Mouse (Mus musculus) adrenal gland, postnatal 14 days (tissue): ENCODE results near the gene Il11ra1. TPM values are rescaled to one million over a fixed set of nuclear protein-coding genes. Genes with fewer than 3 reads are reported as not detected.
A peak's percentile ranks its signal among the peaks of the same experiment; 100 is the strongest.
"Not testable (repeated sequence)": the region's sequence is repeated elsewhere in the genome, so short reads cannot be mapped to it uniquely, and the experiment has no call there.

ENCODE experiments used
- DNase-seq: peaks from one replicate; pipeline ENCODE4 v3.0.0; 2021; ENCODE audit warnings: mixed read lengths
- total RNA-seq: library from RNA; stranded (reverse); gene quantifications from 2 replicates; pipeline ENCODE4 v1.2.3, GENCODE M21; 2021

The Il11ra1 gene
- total RNA-seq, 1 experiment from 2014 or later: 60.2 TPM

DNA sequence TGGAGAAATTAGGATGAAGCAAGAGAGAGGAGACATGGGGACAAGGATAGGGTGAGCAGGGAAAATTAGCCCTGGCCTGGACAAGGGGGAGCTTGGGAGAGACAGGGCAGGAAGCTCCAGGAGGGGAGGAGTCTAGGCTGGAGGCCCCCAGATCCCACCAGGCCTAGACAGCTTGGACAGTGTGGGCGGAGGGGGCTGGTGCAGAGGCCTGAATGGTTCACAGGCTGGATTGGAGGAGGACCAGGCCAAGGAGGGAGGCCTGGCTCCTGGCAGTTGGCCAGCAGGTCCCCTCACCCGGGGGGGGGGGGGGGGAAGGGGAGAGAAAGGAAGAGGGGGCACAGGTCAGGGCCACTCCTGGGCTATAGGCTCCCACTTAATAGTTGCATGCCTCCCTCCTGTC lies 20.5 kb upstream of the Il11ra1 start:
- no peak for DNase-seq

GRCm38 (mm10) chr4:41681176-41681575 lies 18.6 kb upstream of the Il11ra1 start:
- DNase-seq: no peak

GRCm38 (mm10) chr4:41681947-41682346 lies 17.8 kb upstream of the Il11ra1 start:
- DNase-seq: no peak

GRCm38 (mm10) chr4:41682789-41683188 lies 17.0 kb upstream of the Il11ra1 start:
- no peak for DNase-seq

GRCm38 (mm10) chr4:41683303-41683702 lies 16.5 kb upstream of the Il11ra1 start:
- DNase-seq: not testable (repeated sequence)

DNA sequence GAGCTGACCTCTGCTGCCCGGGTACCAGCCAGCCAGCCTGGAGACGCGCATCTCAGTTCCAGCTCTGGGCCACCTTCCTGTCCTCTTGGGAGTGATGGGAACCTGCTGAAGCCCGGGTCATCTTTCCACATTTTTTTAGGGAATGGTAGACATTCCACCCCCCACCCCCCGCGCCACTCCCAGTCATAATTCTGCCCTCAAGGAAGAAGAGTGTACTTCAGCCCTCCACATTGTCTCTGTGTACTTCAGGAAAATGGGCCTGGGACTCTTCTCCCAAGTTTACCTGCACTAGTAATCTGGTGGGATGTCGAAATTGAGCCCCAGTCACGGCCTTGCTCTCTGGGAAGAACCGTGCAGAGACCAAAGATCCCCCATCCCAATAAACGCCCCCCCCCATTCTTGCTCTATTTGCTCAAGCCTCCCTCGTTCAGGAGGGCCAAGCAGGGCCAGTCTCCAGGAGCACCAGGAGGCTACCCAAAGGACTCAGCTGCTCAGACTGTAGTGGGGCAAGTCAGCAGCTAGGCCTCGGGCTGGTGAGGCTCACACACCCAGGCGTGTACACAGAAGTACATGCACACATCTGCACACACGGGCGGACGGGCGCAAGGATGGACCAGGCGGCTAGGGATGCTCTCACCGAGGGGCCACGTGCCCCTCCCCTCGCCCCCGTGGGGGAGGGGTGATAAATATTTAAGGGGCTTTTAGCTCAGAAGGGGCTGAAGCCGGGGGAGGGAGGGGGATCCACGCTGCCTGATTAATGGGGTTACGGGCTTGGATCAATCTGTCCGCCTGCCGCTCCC lies 15.5 kb upstream of the Il11ra1 start:
- DNase-seq: not testable (repeated sequence)

GRCm38 (mm10) chr4:41684931-41685453 lies 14.8 kb upstream of the Il11ra1 start:
- not testable (repeated sequence) for DNase-seq

DNA sequence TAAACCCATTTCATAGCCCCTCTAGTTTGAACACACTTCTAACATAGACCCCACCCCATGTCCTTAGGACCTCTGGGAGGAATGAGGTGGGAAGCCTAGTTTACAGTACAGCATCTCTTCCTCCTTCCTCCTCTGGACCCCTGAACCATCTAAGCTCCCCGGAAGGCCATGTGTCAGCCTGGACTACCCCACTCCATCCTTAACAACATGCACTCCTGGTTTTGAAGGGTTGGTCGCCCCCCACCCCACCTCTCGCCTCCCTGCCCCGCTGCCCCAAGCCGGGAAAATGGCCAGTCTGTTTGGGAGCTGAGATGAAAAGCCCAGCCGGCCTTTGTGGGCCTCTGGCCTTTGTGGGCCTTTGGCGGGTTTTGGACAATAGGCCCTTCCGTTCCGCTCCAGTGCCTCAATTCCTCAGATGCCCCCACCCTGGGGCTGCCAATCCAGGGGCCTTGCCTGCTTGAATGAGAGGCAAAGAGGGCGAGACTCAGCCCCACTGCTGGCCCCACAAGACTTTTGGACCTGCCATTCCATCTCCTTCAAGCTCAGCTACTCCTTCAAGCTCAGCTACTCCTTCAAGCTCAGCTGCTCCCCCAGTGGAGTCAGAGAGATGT lies 13.8 kb upstream of the Il11ra1 start:
- DNase-seq: not testable (repeated sequence)

DNA sequence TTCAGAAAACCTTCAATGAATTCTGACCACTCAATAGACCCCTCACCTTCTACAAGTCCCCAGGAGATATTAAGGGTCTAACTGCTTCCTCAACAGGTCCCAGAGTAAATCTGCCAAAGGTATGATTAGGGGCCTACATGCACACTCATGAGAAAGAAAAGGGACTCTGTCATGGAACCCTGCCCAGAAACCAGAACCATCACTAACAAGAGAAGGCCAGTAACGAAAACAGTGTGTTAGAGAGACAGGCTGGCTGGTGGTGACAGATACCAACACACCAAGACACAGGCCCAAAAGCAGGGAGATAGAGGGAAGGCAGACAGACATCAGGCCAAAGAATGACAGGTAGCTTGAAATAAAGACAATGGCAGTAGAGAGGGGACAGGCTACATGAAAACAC lies 11.2 kb upstream of the Il11ra1 start:
- DNase-seq: not testable (repeated sequence)

GRCm38 (mm10) chr4:41690014-41690413 lies 9.8 kb upstream of the Il11ra1 start:
- not testable (repeated sequence) for DNase-seq

DNA sequence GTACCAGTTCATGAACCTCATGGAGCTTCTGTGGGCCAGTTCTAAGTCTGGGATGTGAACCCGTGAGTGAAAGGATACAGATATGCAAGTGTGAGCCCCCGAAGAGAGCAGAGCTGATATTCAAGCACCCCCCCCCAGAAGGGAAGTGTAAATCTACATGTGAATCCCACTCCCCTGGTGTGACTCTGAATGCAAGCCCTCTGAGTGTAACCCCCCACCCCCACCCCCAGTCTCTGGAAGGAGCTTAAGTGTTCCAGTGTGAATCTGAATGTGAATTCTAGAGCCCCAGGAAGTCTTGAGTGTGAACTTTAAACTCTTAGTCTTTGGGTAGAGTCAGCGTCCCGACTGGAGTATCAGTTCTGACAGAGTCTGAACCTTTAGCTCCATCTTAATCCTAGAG lies 6.3 kb upstream of the Il11ra1 start:
- not testable (repeated sequence) for DNase-seq

DNA sequence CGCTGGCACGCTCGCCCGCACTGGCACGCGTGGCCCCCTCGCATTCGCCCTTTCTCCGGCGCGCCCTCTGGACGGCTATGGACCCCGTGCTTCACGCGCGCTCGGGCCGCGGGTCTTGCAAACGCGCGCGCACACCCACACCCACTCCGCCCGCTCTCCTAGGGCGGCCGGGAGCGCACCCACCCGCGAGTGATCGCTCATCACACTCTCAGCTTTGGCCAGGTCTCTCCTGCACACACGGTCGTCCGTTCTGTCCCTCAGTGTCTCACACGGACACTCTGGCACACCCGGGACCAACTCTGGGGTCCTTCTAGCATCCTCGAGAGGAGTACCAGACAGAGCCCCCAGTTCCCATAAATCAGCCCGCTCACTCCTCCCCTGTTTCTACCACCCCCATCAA lies 4.0 kb upstream of the Il11ra1 start:
- not testable (repeated sequence) for DNase-seq

- peak; percentile 30 for DNase-seq
Observed at GRCm38 (mm10) chr4:41696452-41696851, 3.3 kb upstream of the Il11ra1 start.

GRCm38 (mm10) chr4:41696930-41697841 lies 2.6 kb upstream of the Il11ra1 start, which contains the start of gene Cntfr:
TSS of gene Cntfr (minus strand) at chr4:41697089.
- DNase-seq: peak; percentile 92

DNA sequence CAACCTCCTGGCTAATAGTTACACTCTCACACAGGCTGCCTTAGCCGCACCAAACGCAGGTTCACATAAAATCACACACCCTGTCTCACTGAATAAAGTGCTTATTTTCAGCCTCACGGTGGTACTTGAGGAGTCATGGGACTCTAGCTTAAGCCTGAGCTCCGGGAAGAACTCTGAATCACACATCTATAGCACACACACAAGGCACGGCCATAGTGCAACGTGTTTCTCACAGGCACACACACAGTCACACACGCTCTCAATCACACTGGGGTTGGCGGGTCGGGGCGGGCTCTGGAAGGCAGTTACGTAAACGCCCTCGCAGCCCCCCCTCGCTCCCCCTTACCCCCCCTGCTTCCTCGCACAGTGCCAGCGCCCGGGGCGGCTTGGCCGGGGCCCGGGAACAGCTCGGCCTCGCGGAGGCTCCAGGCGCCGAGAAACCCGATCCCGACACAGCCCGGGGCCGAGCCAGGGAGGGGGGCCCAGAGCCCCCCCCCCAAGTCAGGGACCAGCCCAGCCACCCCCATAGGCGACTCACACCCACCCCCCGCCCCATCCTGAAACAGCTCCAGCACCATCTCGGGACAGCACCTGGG lies 1.3 kb upstream of the Il11ra1 start:
- peak; percentile 67 for DNase-seq

- DNase-seq: not testable (repeated sequence)
Observed at GRCm38 (mm10) chr4:41700224-41700623, 435 bp downstream of the Il11ra1 start.

GRCm38 (mm10) chr4:41702226-41702625 lies 2.4 kb downstream of the Il11ra1 start:
- DNase-seq: not testable (repeated sequence)

GRCm38 (mm10) chr4:41704651-41705050 lies 4.9 kb downstream of the Il11ra1 start:
- DNase-seq: no peak

- DNase-seq: no peak
Observed at GRCm38 (mm10) chr4:41705922-41706754, 6.3 kb downstream of the Il11ra1 start.

DNA sequence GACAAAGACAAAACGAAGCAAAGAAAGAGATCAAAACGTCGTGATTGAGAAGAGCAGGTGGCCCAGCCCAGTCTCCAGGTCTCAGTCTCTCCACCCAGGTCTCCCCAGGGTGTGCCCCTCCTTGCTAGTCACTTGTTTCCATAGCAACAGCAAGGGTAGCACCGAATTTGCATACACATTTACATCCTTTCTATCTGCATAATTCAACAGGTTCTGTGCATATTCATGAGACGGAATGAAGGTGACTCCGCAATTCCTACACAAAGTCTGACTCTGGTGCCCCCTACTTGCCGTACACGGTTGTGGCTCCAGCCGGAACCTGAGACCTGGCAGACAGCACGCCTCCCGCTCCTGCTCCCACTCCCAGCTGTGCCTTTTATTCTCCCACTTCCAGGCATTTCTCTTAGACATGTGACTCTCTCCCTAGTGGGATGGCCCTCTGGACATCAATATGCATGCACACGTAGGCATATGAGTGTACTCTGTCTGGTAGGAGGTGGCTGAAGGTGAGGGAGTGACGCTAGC lies 7.3 kb downstream of the Il11ra1 start:
- peak; percentile 78 for DNase-seq
